Mouse (Mus musculus) heart, embryonic 12.5 days (tissue): ENCODE results near the gene Cgref1. TPM values are rescaled to one million over a fixed set of nuclear protein-coding genes. Genes with fewer than 3 reads are reported as not detected.

Experiments
- ATAC-seq: fragments of 200-750 bp; cut with Nextera tagmentation; 2 replicates; pipeline ENCODE4 v1.8.0; 2017; ENCODE audit warnings: moderate TSS enrichment, moderate library complexity; ENCODE audit not compliant: insufficient number of reproducible peaks, low FRiP score
- H3K27ac ChIP-seq: fragments of 300-500 bp; sonication (generic); 2 replicates; pipeline ENCODE4 v1.5.1; 2016; ENCODE audit warnings: mild to moderate bottlenecking, moderate library complexity; ENCODE audit not compliant: poor library complexity, severe bottlenecking
- H3K27me3 ChIP-seq: fragments of 300-500 bp; sonication (generic); replicated peaks from 2 replicates; pipeline ENCODE4 v1.6.1; 2016; ENCODE audit warnings: mild to moderate bottlenecking, moderate library complexity
- H3K36me3 ChIP-seq: fragments of 300-500 bp; sonication (generic); 2 replicates; pipeline ENCODE4 v1.6.1; 2016; ENCODE audit warnings: mild to moderate bottlenecking, moderate library complexity
- H3K4me1 ChIP-seq: fragments of 300-500 bp; sonication (generic); replicated peaks from 2 replicates; pipeline ENCODE4 v1.6.1; 2016; ENCODE audit warnings: mild to moderate bottlenecking
- H3K4me2 ChIP-seq: fragments of 300-500 bp; sonication (generic); 2 replicates; pipeline ENCODE4 v1.6.1; 2016; ENCODE audit warnings: mild to moderate bottlenecking, moderate library complexity
- H3K4me3 ChIP-seq: fragments of 300-500 bp; sonication (generic); 2 replicates; pipeline ENCODE4 v1.5.1; 2016; ENCODE audit warnings: mild to moderate bottlenecking
- H3K9ac ChIP-seq: fragments of 300-500 bp; sonication (generic); 2 replicates; pipeline ENCODE4 v1.6.1; 2016; ENCODE audit warnings: mild to moderate bottlenecking, moderate library complexity
- H3K9me3 ChIP-seq: fragments of 300-500 bp; sonication (generic); replicated peaks from 2 replicates; pipeline ENCODE4 v1.6.1; 2016; ENCODE audit warnings: mild to moderate bottlenecking, moderate library complexity
- WGBS: fragments of 180-500 bp; shearing (Covaris S2); methylation state at CpG from one replicate; pipeline ENCODE4 v1.1.7; 2016; 5-methylcytosine and 5-hydroxymethylcytosine counted together
- polyA plus RNA-seq: library from polyadenylated mRNA; unstranded; fragments of >200 nt; fragmentation: Nextera tagmentation; extraction: Ambion mirVana; gene quantifications from 2 replicates; pipeline ENCODE4 v1.2.1, GENCODE M21; 2016

Cgref1 gene
- 4.9 and 5.2 TPM in 2 replicates for polyA plus RNA-seq

DNA sequence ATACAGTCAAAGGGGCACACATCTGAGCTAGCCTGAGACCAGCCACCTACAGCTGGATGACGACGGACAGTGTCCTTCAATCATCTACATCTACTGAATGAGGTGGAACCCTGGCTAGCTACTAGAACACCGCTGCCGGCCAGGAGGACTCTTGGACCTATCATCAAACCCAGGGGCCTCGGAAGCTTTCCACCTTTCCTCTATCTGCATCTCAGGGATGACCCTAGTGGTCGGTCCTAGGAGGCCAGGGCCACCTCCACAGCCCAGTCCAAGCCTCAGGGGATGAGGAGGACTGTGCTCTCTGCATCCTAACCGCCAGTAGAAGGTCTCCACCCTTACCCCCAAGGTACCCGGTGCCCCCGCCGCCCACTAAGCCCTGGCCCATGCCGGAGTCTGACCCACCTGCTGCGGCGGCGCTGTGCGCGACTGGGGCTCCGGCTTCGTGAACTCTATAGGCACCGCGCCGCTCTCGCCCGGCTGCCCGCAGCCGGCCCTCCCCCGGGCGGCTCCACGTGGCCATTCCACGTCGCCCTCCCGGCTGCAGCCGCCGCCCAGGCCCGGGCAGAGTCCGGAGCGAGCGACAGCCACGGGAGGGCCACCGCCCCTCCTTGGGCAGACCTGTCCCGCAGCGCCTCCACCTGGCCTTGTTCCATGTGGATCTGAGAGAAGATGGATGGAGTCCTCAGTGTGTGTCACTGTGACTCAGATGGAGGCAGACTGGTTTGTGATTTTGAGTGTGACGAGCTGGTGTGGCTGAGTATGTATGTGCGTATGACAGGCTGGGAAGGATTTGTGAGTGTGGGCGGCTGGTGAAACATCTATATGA is at the start of gene Cgref1:
Cgref1 (minus strand) TSS at position 636 of the 826 bp plus-strand sequence.
- Histone ChIP-seq H3K36me3 (no peaks in the 10 kb centered on the region), H3K9me3 (no peaks in the 10 kb centered on the region), H3K4me1 (peaks cover 11% of the 10 kb centered on the region), H3K27me3 (peaks cover 16% of the 10 kb centered on the region), H3K4me2 (peak within 1 kb of the TSS; percentile 89), H3K27ac (no peak within 1 kb of the TSS), H3K9ac (peak within 1 kb of the TSS; percentile 64), H3K4me3 (peak within 1 kb of the TSS; percentile 53)
- peak; percentile 67 for ATAC-seq
- WGBS: 5% methylated on average over 44 of the region's 44 CpGs

DNA sequence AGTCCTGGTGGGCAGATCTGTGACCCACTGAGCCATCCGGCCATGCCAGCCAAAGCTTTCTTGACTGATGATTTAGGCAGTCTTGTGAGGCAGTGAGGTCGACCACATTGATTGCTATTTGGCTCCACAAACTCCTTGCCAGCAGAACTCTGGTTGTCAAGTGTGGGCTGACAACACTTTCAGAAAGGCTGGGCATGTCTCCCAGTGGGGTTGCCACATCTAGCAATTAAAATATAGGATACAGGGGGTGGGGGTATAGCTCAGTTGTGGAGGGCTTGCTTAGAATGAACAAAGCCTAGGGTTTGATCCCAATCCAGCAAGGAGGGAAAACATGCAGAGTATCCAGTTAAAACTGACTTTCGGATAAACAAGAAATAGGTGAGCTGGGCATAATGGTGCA is 48.7 kb upstream of the Cgref1 start:
- no peak overlapping the region for H3K4me2 ChIP-seq
- no peak overlapping the region for H3K27ac ChIP-seq
- H3K36me3 ChIP-seq: no peaks in the 10 kb centered on the region
- ATAC-seq: no peak
- H3K9ac ChIP-seq: no peak overlapping the region
- no peaks in the 10 kb centered on the region for H3K9me3 ChIP-seq
- peaks cover 9% of the 10 kb centered on the region for H3K4me1 ChIP-seq
- no peaks in the 10 kb centered on the region for H3K27me3 ChIP-seq
- WGBS: 70% methylated on average over 3 of the region's 3 CpGs
- no peak overlapping the region for H3K4me3 ChIP-seq

DNA sequence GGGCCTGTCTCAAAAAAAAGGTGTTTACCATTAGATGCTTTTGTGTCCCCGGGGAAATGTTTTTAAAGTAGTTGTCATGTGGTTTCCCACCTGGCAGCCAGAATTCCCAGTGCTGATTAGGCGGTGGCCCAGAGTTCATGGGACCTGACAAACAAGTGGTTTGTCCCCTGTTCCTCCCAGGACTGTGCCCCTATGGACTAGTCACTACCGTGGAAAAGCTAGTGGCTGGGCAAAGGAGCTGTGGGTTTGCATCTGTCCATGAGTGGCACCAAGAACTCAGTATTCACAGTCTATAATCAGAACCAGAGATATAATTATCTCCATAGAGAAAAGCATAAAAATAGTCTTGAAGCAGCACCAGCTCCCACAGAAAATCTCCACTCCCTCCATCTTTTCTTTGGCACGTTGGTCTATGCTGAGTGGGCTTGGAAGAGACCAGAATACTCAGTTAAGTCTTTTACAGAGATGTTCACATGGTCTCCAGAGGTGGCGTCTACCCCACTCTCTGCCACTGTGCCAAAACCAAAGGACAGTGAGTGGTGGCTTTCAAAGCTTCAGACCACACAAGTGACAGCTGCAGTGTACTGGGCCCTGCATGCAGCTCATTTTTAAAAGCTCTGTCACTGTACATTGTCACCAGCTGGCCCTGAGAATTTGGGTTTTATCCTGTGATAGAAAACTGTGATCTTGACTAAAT is 47.7 kb upstream of the Cgref1 start:
- no peak for ATAC-seq
- Histone ChIP-seq H3K4me3 (no peak overlapping the region), H3K27ac (no peak overlapping the region), H3K4me1 (peaks cover 9% of the 10 kb centered on the region), H3K36me3 (no peaks in the 10 kb centered on the region), H3K9me3 (no peaks in the 10 kb centered on the region), H3K4me2 (no peak overlapping the region), H3K27me3 (no peaks in the 10 kb centered on the region), H3K9ac (no peak overlapping the region)
- 70% methylated on average over 5 of the region's 5 CpGs for WGBS

DNA sequence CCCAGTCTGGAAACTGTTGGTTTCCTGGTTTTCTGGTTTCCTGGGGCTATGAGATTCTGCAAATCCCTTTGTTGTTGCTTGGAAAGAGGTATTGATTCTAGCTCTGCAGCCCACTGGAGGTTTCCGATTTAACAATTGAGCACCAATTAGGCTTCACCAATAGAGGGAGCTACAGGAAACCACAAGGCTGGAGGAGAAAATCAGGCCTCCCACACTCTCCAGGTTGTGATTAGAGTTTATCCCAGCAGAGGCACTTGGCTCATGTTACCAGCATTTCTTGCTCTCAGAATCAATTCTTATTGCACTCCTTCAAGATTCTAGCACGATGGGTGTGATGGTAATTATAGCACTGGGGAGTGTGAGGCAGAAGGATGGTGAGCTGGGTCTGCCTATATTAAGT is 37.0 kb upstream of the Cgref1 start:
- no peaks in the 10 kb centered on the region for H3K36me3 ChIP-seq
- no peak overlapping the region for H3K4me2 ChIP-seq
- no peaks in the 10 kb centered on the region for H3K9me3 ChIP-seq
- no peak for ATAC-seq
- no peak overlapping the region for H3K27ac ChIP-seq
- WGBS: 17% methylated on average over 2 of the region's 2 CpGs
- no peaks in the 10 kb centered on the region for H3K4me1 ChIP-seq
- H3K27me3 ChIP-seq: no peaks in the 10 kb centered on the region
- H3K9ac ChIP-seq: no peak overlapping the region
- H3K4me3 ChIP-seq: no peak overlapping the region

DNA sequence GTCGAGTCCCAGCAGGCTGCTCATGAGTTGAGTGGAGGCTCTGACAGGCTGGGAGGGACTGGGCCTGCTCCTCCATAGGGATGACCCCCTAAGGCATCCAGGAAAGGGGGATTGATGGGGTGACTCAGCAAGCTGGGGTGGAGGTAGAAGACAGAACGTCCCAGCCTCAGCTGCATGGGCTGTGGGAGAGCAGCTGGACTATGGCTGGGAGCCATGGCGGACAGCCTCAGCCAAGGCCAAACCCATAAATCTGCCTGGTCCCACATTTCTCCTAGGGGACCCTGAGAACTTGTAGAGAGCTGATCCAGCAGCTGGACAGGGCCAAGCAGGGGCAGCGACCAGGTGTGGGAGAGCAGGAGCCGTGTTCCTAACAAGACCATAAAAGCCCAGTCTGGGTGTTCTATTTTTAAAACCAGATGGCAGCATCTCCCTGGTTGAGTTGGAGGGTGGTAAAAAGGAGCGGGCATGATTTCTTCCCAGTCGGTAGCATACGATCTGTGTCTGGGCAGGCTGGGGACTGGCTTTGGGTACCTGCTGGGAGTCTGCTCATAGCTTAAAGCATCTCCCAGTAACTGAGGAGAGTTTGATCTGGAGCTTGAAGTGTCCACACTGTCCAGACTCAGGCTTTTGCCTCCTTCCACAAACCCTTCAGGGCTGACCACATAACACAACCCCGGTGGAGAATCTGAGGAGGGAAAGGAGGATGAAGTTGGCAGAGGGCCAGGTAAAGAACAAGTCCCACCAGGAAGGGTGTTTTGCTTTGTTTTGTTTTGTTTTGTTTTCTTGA is 29.7 kb upstream of the Cgref1 start:
- Histone ChIP-seq H3K4me1 (peaks cover 8% of the 10 kb centered on the region), H3K4me2 (no peak overlapping the region), H3K36me3 (no peaks in the 10 kb centered on the region), H3K4me3 (no peak overlapping the region), H3K27ac (no peak overlapping the region), H3K27me3 (0 out of 2 replicates have a peak, but pooled peaks cover 1% of the 10 kb centered on the region), H3K9me3 (no peaks in the 10 kb centered on the region), H3K9ac (no peak overlapping the region)
- no peak for ATAC-seq
- 59% methylated on average over 9 of the region's 9 CpGs for WGBS

DNA sequence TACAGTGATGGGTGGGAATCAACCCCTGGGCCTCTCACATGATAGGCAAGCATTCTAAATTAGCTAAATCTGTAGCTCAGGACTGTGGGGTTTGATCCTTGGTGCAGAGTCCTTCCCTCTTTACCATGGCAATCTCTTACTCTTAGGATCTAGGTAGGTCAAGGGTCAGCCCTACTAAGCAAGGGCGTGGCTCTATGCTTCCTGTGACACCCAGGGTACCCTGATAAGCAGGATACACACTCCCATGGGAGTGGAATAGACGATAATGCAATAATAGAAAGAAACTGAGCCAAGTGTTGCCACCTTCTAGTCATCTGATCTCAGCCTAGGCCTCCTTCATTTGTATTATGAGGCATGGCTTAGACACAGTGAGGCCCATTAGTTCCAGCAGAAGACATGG is 24.0 kb upstream of the Cgref1 start:
- WGBS: 67% methylated on average over 2 of the region's 2 CpGs
- Histone ChIP-seq H3K36me3 (no peaks in the 10 kb centered on the region), H3K4me3 (no peak overlapping the region), H3K4me2 (no peak overlapping the region), H3K9ac (no peak overlapping the region), H3K9me3 (no peaks in the 10 kb centered on the region), H3K27ac (no peak overlapping the region), H3K4me1 (no peaks in the 10 kb centered on the region), H3K27me3 (0 out of 2 replicates have a peak, but pooled peaks cover 7% of the 10 kb centered on the region)
- ATAC-seq: no peak

DNA sequence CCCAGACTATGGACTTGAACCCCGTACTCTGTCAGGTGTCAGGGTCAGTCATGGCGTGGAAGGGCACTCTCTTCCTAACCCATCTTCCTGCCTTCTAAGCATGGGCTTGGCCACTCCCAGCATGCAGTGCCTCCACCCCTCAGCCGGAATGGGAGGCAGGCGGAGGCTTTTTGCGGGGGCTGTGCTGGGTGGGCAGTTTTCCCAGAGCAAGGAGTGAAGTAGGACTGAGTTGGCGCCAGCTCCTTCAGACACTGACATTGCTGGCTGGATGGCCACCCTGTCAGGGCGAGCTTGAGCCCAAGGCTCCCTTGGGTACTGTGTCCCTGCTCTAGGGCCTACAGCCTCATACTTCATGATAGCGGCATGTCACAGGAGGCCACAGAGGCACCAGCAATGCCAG is 23.0 kb upstream of the Cgref1 start, which contains the start of gene Tcf23:
Tcf23 (plus strand) TSS at position 247 of the 400 bp plus-strand sequence.
- H3K9me3 ChIP-seq: 0 out of 2 replicates have a peak, but pooled peaks cover 3% of the 10 kb centered on the region
- H3K27ac ChIP-seq: no peak within 1 kb of the TSS
- 0 out of 2 replicates have a peak, but pooled peaks cover 7% of the 10 kb centered on the region for H3K27me3 ChIP-seq
- no peak within 1 kb of the TSS for H3K9ac ChIP-seq
- H3K4me1 ChIP-seq: no peaks in the 10 kb centered on the region
- no peak within 1 kb of the TSS for H3K4me3 ChIP-seq
- no peak within 1 kb of the TSS for H3K4me2 ChIP-seq
- no peak for ATAC-seq
- WGBS: 63% methylated on average over 8 of the region's 8 CpGs
- no peaks in the 10 kb centered on the region for H3K36me3 ChIP-seq

DNA sequence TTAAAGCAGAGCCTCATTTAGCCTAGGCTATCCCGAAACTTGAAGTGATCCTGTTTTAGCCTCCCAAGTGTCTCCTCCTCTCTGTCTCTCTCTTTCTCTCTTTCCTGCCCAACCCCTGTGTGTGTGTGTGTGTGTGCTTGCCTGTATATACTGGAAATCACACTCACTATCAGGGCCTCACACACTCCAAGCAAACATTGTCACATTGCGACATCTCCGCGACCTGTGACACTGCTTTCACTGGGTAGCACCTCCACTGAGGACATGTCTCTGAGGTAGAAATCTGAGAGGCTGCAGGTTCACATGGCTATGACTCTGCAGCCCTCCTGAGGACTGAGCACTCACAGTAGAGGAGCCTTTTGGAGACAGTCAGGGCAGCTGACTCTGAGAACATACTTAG is 20.8 kb upstream of the Cgref1 start:
- H3K36me3 ChIP-seq: no peaks in the 10 kb centered on the region
- no peak overlapping the region for H3K9ac ChIP-seq
- H3K9me3 ChIP-seq: 0 out of 2 replicates have a peak, but pooled peaks cover 3% of the 10 kb centered on the region
- H3K27ac ChIP-seq: no peak overlapping the region
- no peak for ATAC-seq
- 0 out of 2 replicates have a peak, but pooled peaks cover 7% of the 10 kb centered on the region for H3K27me3 ChIP-seq
- H3K4me2 ChIP-seq: no peak overlapping the region
- no peaks in the 10 kb centered on the region for H3K4me1 ChIP-seq
- no peak overlapping the region for H3K4me3 ChIP-seq
- WGBS: 78% methylated on average over 4 of the region's 4 CpGs

DNA sequence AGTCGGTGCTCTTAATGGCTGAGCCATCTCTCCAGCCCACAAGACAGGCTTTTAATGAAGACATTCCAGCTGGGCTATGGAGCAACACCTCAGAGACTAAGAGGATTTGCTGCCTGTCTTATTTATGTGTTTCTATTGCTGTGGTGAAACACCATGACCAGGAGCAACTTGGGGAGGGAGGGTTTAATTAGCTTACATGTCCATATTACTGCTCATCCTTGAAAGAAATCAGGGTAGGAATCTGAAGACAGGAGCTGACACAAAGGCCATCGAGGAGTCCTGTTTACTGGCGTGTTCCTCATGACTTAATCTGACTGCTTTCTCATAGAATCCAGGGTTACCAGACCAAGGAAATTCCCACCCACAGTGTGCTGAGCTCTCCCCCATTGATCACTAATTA is 18.5 kb upstream of the Cgref1 start:
- no peak overlapping the region for H3K4me2 ChIP-seq
- no peak overlapping the region for H3K27ac ChIP-seq
- H3K27me3 ChIP-seq: 0 out of 2 replicates have a peak, but pooled peaks cover 3% of the 10 kb centered on the region
- ATAC-seq: no peak
- WGBS: 72% methylated on average over 3 of the region's 3 CpGs
- H3K36me3 ChIP-seq: no peaks in the 10 kb centered on the region
- no peak overlapping the region for H3K4me3 ChIP-seq
- H3K4me1 ChIP-seq: peaks cover 7% of the 10 kb centered on the region
- no peak overlapping the region for H3K9ac ChIP-seq
- H3K9me3 ChIP-seq: 0 out of 2 replicates have a peak, but pooled peaks cover 3% of the 10 kb centered on the region

DNA sequence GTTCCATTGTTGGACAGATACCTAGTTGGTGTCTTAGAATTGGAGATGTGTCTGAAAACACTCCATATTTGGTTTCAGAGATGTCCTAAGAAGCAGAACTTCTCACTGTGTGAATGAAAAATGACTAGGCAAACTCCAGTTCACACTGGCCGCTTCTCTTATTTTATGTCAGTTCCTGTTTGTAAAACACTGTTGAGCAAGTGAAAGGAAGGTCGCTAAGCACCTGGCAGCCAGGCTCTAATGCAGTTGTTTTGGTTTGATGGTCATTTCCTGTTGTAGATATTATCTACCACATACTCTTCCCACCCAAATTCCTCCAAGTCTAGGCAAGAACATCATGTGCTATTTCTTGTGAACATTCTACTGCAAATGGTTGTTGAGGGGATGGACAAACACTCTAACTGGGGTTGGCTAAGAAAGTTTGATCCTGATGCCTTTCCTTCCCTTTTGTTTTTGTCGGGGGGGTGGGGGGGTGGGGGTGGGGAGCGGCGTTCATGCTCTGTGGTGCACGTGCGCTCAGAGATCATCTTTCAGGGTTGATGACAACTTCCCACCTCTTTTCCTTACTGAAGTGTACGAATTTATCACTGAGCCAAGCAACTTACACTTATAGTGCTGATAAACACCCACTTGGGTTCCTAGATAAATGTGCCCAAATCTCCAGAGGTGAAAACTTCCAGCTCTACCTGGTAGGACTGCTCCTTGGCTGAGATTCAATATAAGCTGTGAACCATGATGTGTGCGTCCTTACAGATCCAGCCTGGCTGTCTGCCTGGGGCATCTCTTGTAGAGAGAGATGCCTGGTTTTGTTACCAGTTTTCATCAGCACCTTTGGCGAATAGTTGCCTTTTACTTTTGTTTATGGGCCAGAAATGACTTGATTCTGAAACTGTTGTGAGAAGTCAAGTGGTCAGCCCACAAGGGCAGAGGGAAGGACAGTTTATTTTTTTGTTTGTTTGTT is 16.4 kb upstream of the Cgref1 start:
- ATAC-seq: no peak
- Histone ChIP-seq H3K36me3 (peaks cover 15% of the 10 kb centered on the region), H3K4me3 (no peak overlapping the region), H3K4me1 (peaks cover 22% of the 10 kb centered on the region), H3K9ac (no peak overlapping the region), H3K4me2 (no peak overlapping the region), H3K27ac (no peak overlapping the region), H3K27me3 (0 out of 2 replicates have a peak, but pooled peaks cover 3% of the 10 kb centered on the region), H3K9me3 (0 out of 2 replicates have a peak, but pooled peaks cover 3% of the 10 kb centered on the region)
- WGBS: 46% methylated on average over 10 of the region's 10 CpGs
